Mouse (Mus musculus): Measurements from ENCODE around the gene Rab3il1. TPM values are rescaled to one million over a fixed set of nuclear protein-coding genes. Genes with fewer than 3 reads are reported as not detected.
"Not testable (repeated sequence)": the region's sequence is repeated elsewhere in the genome, so short reads cannot be mapped to it uniquely, and the experiment has no call there.

Gene Rab3il1
- polyA plus RNA-seq, 1 experiment from 2014 or later: 42.0 TPM

DNA sequence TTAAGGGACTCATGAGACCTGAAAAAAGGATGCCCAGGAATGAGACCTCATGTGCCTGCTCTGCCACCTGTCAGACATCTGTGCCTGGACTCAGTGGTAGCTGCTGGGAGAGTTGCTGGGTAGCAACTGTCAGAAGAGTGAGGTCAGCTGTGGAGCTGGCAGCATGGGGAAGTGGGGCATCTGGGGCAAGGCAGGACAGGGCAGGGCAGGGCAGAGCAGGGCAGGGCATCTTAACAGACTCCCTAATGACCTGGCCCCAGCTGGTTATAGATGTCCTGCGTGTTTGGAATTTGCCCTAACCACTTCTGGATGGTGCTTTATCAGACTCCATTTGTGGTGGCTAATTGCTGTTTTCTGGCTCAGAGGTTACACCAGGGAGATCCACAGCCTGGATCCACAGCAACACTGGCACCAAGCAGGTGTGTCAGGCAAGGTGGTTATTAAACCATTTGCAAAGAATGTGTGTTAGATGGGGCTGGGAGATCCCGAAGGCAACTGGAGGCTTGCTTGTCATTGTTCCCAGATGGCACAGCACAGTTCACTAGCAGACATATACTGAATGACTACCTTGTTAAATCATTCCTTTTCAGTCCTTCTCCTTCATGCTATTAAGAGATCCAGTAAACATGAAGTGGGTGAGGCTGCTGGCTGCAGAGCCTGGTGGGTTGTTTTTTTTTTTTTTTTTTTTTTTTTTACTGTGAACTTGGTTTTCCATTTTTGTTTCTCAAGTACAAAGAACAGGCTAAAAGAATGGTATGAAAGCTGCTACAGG, 35.2 kb upstream of the Rab3il1 start:
- Histone ChIP-seq H3K4me2 (no peak overlapping the region), H3K27me3 (no peaks in the 10 kb centered on the region), H3K27ac (peak overlapping the region; percentile 8; the same call in 1 of the 2 replicates), H3K9me3 (no peaks in the 10 kb centered on the region), H3K36me3 (no peaks in the 10 kb centered on the region), H3K4me1 (peaks cover 11% of the 10 kb centered on the region), H3K4me3 (no peak overlapping the region), H3K9ac (no peak overlapping the region)
- ATAC-seq (ENCODE audit: insufficient number of reproducible peaks, insufficient read depth, low FRiP score, low TSS enrichment, low read depth): no peak
- 29% methylated on average over 2 of the region's 2 CpGs for WGBS

DNA sequence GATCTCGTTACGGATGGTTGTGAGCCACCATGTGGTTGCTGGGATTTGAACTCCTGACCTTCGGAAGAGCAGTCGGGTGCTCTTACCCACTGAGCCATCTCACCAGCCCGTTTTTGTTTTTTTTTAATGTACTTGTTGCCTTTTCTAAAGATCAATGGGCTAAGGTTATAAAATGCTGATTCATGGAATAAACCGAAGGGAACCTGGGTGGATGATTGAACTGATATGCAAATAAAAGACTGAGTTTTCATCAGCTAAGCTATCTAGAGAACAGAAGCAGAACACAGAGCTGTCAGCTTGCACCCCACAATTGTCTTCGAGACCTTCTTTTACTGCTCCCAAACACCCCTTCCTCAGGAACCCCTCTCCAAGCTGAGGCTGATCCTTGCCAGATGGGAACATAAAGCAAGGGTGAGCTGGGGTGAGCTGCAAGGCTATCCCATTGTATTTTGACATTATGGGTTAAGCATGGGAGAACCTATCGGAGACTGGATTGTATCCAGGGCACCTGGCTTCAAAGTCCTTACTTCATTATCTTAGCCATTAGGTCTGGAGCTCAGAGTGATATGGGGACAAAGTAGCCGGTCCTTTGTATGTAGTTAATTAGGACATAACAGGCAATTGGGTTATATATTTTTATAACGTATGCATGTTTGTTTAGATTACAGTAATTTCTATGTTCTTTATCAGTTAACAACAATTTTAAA, 33.2 kb upstream of the Rab3il1 start:
- no peak for ATAC-seq (ENCODE audit: insufficient number of reproducible peaks, insufficient read depth, low FRiP score, low TSS enrichment, low read depth)
- 85% methylated on average over 10 of the region's 10 CpGs for WGBS
- no peak overlapping the region for H3K27ac ChIP-seq
- H3K27me3 ChIP-seq: no peaks in the 10 kb centered on the region
- H3K4me1 ChIP-seq: peaks cover 11% of the 10 kb centered on the region
- no peaks in the 10 kb centered on the region for H3K36me3 ChIP-seq
- no peak overlapping the region for H3K9ac ChIP-seq
- no peak overlapping the region for H3K4me3 ChIP-seq
- no peaks in the 10 kb centered on the region for H3K9me3 ChIP-seq
- no peak overlapping the region for H3K4me2 ChIP-seq

- not testable (repeated sequence) for H3K36me3 ChIP-seq, H3K27ac ChIP-seq, H3K27me3 ChIP-seq, H3K4me2 ChIP-seq, H3K9ac ChIP-seq, H3K9me3 ChIP-seq, H3K4me3 ChIP-seq
- ATAC-seq (ENCODE audit: insufficient number of reproducible peaks, insufficient read depth, low FRiP score, low TSS enrichment, low read depth): peak; percentile 20; the same call in 1 of the 2 replicates
- H3K4me1 ChIP-seq: peaks cover 11% of the 10 kb centered on the region; the same call in 1 of the 2 replicates
- WGBS: 64% methylated on average over 2 of the region's 2 CpGs
Measured at GRCm38 (mm10) chr19:9974853-9975252, 26.6 kb upstream of the Rab3il1 start.

DNA sequence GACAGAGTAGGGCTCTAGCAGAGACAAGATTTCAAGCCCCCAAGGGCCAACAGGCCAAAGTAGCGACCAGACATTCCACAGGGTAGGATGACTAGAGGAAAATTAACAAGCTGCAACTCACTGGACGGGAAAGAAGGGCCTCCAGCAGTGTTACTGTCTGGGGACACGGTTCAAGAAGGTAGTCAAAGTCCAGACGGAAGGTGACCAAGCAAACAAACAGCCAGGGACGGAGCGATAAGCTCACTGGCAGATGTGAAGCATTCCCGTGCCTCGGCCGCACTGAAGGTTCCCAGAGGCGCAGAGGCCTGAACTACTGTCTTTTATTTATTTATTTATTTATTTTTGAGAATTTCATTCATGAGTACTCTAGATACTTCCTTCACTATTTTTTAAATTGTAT, 24.4 kb upstream of the Rab3il1 start:
- 81% methylated on average over 10 of the region's 10 CpGs for WGBS
- Histone ChIP-seq H3K27ac (no peak overlapping the region), H3K9ac (no peak overlapping the region), H3K4me2 (no peak overlapping the region), H3K36me3 (no peaks in the 10 kb centered on the region), H3K9me3 (no peaks in the 10 kb centered on the region), H3K27me3 (no peaks in the 10 kb centered on the region), H3K4me1 (peaks cover 18% of the 10 kb centered on the region), H3K4me3 (no peak overlapping the region)
- no peak for ATAC-seq (ENCODE audit: insufficient number of reproducible peaks, insufficient read depth, low FRiP score, low TSS enrichment, low read depth)

- ATAC-seq (ENCODE audit: insufficient number of reproducible peaks, insufficient read depth, low FRiP score, low TSS enrichment, low read depth): no peak
- peaks cover 20% of the 10 kb centered on the region for H3K4me1 ChIP-seq
- no peak overlapping the region for H3K9ac ChIP-seq
- H3K36me3 ChIP-seq: no peaks in the 10 kb centered on the region
- H3K4me3 ChIP-seq: no peak overlapping the region
- no peak overlapping the region for H3K4me2 ChIP-seq
- 39% methylated on average over 5 of the region's 5 CpGs for WGBS
- no peaks in the 10 kb centered on the region for H3K27me3 ChIP-seq
- peak overlapping the region; percentile 39; the same call in 1 of the 2 replicates for H3K27ac ChIP-seq
- no peaks in the 10 kb centered on the region for H3K9me3 ChIP-seq
Measured at GRCm38 (mm10) chr19:9978431-9978951, 23.0 kb upstream of the Rab3il1 start.

DNA sequence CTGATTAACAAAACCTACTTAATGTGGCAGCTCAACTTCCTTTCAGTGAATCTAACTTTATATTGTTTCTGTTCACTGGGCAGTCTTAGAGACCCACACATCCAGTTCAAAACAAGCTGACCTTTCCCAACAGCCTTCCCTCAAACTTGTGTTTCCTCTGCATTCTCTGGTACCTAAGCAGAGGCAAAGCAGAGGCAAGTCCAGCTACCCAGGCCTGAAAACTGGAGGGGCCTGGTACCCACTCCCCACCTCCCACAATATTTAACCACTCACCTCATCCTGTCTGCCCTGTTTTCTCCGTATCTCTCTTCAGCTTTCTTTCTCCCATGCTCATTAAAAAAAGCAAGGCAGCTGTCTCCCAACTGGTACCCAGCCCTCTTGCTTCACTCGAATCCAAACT, 22.3 kb upstream of the Rab3il1 start:
- H3K4me3 ChIP-seq: no peak overlapping the region
- no peak overlapping the region for H3K4me2 ChIP-seq
- H3K9ac ChIP-seq: no peak overlapping the region
- WGBS: 76% methylated on average over 2 of the region's 2 CpGs
- peaks cover 4% of the 10 kb centered on the region for H3K36me3 ChIP-seq
- no peaks in the 10 kb centered on the region for H3K27me3 ChIP-seq
- 0 out of 2 replicates have a peak overlapping the region, but pooled peaks have one; percentile 39 for H3K27ac ChIP-seq
- no peak for ATAC-seq (ENCODE audit: insufficient number of reproducible peaks, insufficient read depth, low FRiP score, low TSS enrichment, low read depth)
- peaks cover 27% of the 10 kb centered on the region for H3K4me1 ChIP-seq
- H3K9me3 ChIP-seq: no peaks in the 10 kb centered on the region

- H3K36me3 ChIP-seq: peaks cover 15% of the 10 kb centered on the region
- H3K27ac ChIP-seq: no peak within 1 kb of the TSS
- H3K27me3 ChIP-seq: no peaks in the 10 kb centered on the region
- no peaks in the 10 kb centered on the region for H3K9me3 ChIP-seq
- 81% methylated on average over 4 of the region's 4 CpGs for WGBS
- no peak for ATAC-seq (ENCODE audit: insufficient number of reproducible peaks, insufficient read depth, low FRiP score, low TSS enrichment, low read depth)
- H3K4me2 ChIP-seq: no peak within 1 kb of the TSS
- no peak within 1 kb of the TSS for H3K9ac ChIP-seq
- no peak within 1 kb of the TSS for H3K4me3 ChIP-seq
- H3K4me1 ChIP-seq: peaks cover 32% of the 10 kb centered on the region
Measured at GRCm38 (mm10) chr19:9980258-9980657, 21.2 kb upstream of the Rab3il1 start, which contains the start of gene Fth1. Gene Fth1, plus strand, starts transcription at chr19:9980598.

DNA sequence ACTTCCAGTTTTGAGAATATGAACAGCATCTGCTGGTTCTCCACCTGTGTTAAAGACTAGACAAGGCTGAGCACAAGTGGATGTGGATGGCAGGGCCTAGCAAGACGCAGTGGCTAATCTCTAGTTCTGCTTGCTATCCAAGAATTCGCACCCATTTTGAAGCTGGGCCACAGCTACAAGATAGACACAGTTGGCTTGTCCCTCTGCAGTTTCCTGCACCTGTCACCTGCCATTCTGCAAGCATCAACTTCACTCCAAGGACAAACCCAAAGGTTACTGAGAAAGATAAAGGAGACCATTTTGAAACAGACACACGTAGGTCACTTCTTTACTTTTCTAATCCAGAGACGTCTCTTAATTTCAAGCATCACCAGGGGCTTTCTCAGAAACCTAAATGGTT, 19.8 kb upstream of the Rab3il1 start:
- H3K9me3 ChIP-seq: no peaks in the 10 kb centered on the region

GRCm38 (mm10) chr19:9982151-9982851, 19.2 kb upstream of the Rab3il1 start:
- Histone ChIP-seq H3K9ac (peak overlapping the region; percentile 94), H3K4me1 (peaks cover 39% of the 10 kb centered on the region), H3K4me3 (peak overlapping the region; percentile 93), H3K27ac (peak overlapping the region; percentile 98), H3K9me3 (no peaks in the 10 kb centered on the region), H3K27me3 (no peaks in the 10 kb centered on the region), H3K36me3 (peaks cover 30% of the 10 kb centered on the region), H3K4me2 (peak overlapping the region; percentile 93)
- under 1% methylated on average over 59 of the region's 59 CpGs for WGBS
- ATAC-seq (ENCODE audit: insufficient number of reproducible peaks, insufficient read depth, low FRiP score, low TSS enrichment, low read depth): peak; percentile 99

More for the DNA sequence above, 19.8 kb upstream of the Rab3il1 start:
- Histone ChIP-seq H3K27me3 (no peaks in the 10 kb centered on the region), H3K9ac (peak overlapping the region; percentile 94), H3K4me3 (peak overlapping the region; percentile 93), H3K4me1 (peaks cover 32% of the 10 kb centered on the region), H3K27ac (peak overlapping the region; percentile 98), H3K36me3 (peaks cover 27% of the 10 kb centered on the region), H3K4me2 (peak overlapping the region; percentile 93)
- 67% methylated on average over 4 of the region's 4 CpGs for WGBS
- no peak for ATAC-seq (ENCODE audit: insufficient number of reproducible peaks, insufficient read depth, low FRiP score, low TSS enrichment, low read depth)

DNA sequence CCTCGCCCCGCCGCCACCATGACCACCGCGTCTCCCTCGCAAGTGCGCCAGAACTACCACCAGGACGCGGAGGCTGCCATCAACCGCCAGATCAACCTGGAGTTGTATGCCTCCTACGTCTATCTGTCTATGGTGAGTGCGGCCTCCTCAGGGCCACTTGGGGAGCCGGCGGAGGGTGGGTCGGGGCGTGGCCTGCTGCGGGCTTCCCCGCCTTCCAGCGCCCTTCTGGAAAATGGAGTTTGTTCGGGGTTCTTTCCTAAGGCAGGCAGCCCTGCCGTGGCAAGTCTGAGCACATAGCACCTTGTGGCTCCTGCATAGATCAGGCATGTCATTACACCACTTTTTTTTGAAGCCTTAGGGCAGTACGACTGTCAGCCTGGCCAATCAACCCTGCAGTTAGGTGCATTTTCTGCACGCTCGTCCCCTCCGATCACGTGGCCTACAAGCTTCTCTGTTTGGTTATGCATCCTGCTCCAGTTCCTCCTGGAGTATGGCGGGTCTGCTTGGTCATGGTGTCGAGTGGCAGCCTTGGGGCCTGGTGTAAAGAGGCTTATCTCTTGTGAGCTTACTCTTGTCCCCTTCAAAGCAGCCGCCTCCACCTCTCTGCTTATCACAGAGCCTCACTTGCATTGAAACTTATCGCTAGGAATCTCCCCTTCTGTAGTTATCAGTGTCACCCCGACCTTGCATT, 18.5 kb upstream of the Rab3il1 start:
- Histone ChIP-seq H3K4me3 (peak overlapping the region; percentile 93), H3K27me3 (no peaks in the 10 kb centered on the region), H3K9me3 (no peaks in the 10 kb centered on the region), H3K4me1 (peaks cover 40% of the 10 kb centered on the region), H3K36me3 (peaks cover 30% of the 10 kb centered on the region), H3K4me2 (peak overlapping the region; percentile 93), H3K9ac (peak overlapping the region; percentile 94), H3K27ac (peak overlapping the region; percentile 98)
- peak; percentile 80 for ATAC-seq (ENCODE audit: insufficient number of reproducible peaks, insufficient read depth, low FRiP score, low TSS enrichment, low read depth)
- WGBS: under 1% methylated on average over 31 of the region's 31 CpGs

Data from embryonic facial prominence, embryonic 13.5 days (tissue).